Mouse (Mus musculus) gastrocnemius, postnatal 25 days (tissue): ENCODE measurements around the gene Grk3. TPM values are rescaled to one million over a fixed set of nuclear protein-coding genes. Genes with fewer than 3 reads are reported as not detected.
A peak's percentile ranks its signal among the peaks of the same experiment; 100 is the strongest.

ENCODE experiments used
- DNase-seq: peaks from one replicate; pipeline ENCODE4 v3.0.0; 2022
- total RNA-seq, 2 experiments: library from RNA; stranded (reverse); gene quantifications; 1 replicate in 1 of 2; 2 replicates in 1 of 2; pipeline ENCODE4 v1.2.3; 2021

Grk3 gene
- total RNA-seq, 2 experiments from 2014 or later = 3.6 to 4.5 TPM

DNA sequence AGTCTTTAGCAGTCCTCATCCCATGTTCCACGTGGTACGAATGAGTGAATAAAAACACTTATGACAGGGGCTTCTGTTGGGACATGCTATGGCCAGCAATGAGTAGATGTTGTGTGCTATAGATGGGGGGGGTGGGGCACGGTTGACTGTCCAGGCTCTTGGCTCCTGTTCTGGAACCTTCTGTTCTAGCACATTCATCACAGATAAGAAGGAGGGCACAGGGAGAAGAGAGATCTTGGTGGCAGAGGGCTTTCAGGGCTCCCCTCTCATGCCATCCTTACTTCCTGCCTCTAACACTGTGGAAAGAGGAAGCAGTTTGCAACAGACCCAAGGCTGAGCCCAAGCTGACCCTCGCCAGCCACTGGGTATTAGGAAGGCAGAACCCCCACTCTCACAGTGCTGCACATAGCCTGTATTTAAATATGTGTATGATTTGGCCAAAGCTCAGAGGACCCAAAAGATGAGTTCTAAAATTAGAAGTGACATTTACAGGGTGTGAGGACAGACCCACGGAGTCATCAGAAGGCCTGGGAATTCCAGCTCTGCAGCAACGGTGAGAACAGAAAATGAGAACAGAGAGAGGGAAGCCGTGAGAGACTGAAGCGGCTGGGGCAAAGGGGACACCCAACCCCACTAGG, 6.3 kb downstream of the Grk3 start:
- DNase-seq = no peak

DNA sequence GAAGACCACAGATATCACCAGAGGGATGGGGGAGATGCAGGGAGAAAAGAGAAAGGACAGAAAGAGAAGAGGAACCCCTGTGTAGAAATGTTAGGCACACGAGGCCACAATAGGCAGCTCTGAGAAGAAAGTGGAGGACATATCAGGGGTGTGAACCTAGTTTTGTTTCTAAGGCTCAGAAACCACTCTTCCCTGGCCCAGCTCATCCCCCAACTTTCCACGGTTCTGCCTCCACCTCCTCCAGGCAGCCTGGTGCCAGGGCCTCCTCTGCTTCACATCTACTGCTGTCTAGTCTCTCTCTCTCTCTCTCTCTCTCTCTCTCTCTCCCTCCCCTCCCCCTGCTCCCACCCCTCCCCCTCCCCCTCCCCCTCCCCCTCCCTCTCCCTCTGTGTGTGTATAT, 7.1 kb downstream of the Grk3 start:
- DNase-seq = no peak

DNA sequence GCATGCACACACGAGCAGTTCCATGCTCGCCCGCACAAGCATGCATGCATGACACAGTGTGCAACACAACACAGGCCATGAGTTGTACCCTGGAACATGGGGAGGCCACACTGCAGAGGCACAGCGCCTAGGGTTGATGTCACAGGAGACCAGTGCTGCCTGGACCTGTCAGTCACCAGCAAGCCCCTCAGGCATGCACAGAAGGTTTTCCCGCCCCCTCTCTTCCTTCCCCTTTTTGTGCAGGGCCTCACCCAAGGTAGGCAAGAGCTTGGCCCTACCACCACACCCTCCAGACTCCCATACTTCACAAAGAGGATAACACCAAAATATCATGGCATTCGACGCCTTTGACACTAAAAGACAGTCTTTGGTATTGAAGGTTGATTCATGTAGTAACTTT, 8.6 kb downstream of the Grk3 start:
- DNase-seq = no peak

DNA sequence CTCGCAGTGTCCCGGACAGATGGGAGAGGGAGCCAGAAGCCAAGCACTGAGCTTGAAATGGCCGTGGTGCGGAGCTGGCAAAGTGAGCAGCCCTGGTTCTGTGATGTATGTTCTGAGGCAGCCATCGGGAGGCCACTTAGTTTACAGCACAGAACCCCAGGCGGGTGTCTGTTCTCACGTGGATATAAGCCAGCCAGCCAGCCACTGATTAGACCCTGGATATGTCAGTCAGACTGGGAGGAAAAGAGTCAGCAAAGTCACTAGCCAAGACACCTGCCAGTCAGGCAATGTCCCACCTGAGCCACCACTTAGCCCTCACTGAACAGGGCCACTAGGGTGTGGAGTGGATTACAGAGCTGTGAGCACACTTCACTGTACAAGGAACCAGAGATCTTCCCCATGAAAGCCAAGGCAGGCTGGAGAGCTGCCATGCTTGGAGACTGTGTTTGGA, 9.6 kb downstream of the Grk3 start:
- no peak for DNase-seq

DNA sequence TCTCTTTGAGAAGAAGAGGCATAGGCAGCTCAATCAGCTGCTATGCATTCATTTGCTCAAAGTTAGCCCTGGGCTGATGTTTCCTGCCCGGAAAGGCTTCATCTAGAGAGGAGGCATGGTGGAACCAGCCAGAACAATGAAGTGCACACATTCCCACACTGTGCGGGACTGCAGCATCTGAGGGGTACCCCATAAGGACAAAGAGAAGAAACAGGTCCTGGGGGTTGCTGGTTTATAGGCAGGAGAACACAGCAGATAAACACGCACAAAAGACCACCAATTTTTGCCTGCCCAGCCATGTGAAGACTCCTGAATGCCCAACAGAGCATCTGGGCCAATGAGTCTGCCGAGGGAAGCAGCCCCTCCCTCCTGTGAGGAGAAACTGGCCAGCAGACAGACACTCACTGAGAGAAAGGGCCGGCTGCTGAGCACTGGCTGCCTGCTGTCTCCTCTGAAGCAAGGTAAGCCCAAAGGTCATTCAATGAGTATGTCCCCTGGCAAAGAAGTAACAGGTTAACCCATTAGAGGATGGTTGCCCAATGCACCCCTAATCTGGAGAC, 12.7 kb downstream of the Grk3 start:
- no peak for DNase-seq

DNA sequence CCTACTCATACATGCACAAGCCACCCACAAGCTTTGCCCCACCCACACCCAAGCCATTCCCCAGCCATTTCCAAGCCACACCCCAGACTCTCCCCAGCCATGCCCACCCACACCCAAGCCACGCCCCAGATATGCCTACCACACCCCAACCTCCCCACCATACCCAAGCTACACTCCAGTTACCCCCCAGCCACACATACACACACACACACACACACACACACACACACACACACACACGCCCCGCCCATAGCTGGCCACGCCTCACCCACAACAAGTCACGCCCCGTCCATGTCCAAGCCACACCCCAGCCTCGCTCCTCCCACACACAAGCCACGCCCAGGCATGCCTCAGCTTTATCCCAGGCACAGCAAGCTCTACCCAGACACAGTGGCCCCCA, 16.4 kb downstream of the Grk3 start:
- DNase-seq = no peak

DNA sequence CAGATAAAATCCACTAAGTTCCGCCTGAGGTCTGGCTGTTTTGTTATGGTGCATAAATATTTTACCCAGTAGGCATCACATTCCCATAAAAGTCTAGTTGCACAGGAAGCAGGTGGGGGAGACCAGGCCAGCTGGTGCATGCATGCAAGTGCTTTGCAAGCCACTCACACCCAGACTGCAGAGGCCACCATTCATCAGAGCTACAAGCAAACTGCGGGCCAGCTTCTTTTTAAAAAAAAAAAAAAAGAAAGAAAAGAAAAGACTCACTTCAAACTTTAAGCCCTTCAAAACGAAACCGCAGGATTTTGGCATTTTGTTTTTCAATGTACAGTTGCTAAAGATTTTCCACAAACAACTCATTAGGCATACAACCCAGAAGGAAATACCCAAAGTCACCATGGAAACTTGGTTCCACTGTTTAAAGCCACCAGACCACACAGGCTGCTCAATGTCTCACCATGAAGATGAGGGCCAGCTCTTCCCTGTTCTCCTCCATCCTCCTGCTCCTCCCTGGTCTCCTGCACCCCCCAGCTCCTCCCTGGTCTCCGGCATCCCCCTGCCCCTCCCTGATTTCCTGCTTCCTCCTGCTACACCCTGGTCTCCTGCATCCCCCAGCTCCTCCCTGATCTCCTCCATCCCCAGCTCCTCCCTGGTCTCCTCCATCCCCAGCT, 17.9 kb downstream of the Grk3 start:
- no peak for DNase-seq

DNA sequence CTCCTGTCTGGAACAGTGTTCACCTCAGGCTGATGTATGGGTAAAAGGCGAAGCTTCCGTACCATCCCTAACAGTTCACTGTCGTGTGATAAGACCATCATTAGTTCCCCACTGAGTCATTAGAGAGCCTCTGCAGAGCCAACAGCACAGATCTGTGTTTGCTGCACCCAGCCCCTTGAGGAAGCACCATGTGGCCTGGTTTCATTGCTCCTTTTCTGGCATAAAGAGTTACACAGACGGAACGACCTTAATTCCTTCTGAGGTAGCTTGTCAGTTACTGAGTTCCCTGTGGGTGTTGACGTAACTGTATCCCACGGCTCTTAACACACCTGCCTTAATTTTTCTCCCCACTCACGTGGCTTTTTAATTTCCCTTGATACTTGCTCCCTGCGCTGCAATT, 24.3 kb downstream of the Grk3 start:
- no peak for DNase-seq

DNA sequence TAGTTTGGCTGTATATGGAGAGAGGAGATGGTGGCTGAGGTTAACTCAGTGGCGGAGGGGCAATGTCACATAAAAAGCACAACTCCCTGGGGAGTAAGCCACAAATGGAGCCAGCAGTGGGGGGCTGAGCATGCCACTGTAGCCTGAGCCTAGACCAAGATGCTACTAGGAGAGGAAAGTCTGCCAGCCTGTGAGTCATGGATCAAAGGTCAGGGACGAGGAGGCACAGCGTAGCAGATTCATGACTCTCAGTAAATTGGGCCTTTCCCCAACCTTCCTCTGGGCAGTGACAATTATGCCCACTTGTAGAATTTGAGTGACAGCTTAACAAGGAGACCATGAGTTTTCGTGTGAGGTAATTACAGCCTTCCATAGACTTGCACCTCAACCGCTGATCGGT, 33.7 kb downstream of the Grk3 start:
- no peak for DNase-seq

DNA sequence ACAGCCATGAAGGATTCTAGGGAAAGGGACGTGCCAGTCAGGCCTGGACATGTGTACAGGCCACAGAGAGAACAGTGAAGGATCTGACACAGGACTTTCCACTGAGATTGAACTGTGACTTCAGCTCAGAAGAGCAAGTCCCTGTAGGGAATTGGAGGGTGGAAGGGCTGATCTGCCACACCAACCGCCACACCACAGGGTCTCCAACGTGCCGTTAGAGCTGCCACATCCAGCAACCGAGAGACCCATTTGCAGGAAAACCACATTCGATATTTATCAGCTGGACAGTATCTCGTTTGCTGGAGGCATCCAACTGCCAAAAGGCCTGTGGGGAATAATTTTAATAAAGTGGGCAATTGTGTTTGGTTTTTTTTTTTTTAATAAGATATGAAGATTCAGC, 35.9 kb downstream of the Grk3 start:
- no peak for DNase-seq

DNA sequence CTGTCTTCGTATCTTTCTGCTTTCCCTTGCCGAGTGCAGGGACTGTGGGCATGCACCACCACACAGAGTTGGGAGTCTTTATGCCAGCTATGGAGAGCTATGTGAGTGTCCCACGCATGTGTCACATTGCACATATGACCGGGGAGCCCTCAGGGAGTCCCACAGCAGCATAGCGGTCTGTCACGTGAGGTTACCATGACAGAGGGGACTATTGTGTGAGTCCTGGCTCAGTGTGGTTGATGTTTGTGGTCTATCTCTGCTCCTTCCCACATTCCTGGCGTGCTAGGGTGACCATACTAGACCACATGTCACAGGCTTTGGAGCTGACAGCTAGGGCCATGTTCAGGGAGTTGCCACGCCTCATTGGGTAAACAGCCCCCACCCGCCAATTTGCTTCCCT, 36.4 kb downstream of the Grk3 start:
- no peak for DNase-seq

DNA sequence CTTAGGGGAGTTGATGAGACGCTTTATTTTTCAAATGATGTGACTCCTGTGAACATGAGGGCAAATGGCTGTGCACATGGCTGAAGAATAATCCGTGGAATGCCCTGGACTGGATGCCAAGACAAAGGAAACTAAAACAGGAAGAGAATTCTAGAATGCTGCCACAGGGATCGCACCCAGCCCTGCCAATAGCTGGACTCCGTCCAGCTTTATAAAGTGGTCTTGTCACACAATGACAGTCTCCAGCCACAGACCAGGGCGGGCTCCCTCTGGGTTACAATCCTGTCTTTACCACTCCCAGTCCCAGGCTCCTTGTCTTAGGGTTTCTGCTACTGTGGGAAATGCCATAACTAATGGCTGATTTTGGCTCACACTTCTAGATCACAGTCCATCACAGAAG, 38.5 kb downstream of the Grk3 start:
- DNase-seq = no peak

DNA sequence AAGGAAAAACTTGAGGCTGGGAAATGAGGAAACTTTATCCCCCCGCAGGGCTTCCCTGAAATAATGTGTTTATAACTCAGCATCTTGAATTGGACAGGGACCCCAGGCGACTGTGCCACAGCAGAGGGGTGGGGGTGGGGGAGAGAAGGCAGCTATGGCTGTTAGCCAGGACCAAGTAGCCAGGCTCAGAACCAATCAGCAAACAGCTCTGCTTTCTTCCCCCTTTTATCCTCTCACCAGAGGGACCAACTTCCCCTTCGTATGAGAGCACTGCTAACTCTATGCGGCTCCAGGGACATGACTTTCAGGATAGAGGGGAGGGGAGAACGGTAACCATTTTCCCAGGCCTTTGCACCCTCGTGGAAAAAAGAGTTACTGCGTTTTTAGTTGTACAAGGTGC, 42.0 kb downstream of the Grk3 start:
- DNase-seq = no peak

DNA sequence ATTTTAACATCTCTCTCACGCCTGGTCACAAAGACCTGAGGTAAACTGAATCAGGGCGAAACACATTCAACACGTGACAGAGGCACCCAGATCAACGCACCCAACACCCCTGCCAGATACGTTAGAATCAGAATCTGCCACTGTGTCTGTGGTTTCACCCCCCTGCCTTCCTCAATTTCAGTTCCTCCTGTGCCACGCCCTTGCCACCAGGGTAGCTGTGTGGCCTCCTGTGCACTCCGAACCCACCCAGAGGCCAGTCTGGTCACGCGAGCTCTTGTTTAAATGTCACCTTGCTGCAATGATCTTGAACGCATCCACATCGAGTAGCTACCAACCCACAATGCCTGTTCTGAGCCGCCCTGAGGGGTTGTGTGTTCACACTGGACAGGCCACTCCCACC, 43.3 kb downstream of the Grk3 start:
- no peak for DNase-seq

DNA sequence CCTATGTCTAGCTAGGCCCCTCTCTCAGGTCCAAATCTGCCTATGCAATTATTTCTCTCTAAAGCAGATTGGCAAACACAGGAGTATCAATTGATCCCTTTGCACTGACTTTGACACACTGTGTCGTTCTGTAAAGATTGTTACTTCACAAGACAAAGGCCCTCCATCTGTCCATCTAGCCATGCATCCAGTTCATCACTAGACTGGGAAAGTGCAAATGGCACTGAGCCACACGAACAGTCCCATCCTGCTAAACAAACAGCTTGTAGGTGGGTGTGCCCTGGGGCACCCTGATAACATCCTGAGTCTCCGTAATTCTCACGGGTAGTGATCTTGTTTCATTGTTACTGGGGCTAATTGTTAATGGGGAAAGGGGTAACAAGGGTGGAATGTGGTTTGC, 52.1 kb downstream of the Grk3 start:
- no peak for DNase-seq

DNA sequence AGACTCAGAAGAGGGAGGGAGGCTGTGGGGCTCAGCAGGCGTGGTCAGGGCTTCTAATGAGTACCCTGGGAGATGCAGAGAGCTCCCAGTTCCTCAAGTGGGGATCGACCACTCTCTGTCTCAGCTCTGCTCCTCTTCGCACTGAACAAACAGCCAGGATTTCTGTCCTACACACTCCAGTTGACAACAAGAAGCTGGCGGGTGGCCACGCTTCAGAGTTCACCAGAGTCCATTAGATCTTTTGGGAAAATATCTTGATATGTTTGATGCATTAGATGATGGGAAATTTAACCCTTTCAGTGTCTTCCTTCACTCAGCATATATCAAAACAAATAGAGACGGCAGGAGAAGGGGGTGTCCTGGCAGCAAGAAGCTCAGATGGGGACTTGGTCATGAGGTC, 53.4 kb downstream of the Grk3 start:
- DNase-seq = no peak

DNA sequence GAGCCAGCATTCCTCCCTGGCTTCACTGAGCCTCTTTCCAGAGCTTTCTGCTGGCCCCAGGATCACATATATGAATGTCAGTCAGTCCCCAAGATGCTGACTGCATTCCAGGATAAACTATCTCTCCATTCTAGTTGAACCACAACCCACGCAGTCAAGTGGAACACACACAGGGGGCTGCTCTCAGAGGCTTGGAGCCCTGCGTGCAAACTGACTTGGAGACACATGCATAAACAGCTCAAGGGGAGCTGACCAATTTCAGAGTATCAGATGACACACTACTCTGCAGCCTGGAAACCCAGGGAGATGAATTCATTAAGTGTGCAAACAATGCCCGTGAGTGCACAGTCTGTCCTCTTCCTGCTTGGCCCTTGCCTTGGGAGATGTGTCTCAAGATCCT, 54.7 kb downstream of the Grk3 start:
- peak; percentile 23 for DNase-seq

DNA sequence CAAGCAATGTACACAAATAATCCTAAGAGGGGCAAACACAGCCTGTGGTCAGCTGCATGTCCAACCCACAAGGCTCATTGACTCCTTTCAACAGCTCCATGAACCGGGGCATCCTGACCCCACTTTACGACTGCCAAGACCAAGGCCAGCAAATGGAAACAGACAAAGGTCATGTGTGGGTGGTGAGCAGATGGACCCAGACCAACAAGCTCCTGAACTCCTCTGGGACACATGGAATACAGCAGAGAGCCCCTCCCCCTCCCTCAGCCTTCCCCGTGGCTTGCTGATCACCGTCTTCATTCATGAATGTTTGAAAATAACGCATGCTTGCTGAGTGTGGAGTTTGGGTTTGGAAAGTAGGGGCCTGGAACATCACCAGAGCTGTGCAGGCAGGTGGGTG, 57.3 kb downstream of the Grk3 start:
- no peak for DNase-seq

DNA sequence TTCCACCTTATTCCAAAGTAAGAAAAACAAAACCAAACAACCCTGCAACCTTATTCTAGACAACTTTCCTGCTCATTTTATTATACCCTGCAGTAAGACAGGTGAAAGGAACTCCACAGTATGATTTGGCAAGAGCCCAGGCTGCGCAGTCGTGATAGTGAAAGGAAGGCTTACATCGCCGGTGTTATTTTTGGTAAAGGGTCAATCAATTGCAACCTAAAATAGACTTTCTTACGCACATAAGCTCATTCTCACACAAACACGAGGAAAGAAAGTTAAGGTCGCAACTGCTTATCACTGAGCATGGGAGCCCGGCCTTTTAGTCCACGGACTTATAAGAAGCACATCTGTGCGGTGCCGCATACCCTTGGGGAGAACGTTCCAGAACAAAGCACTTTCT, 58.8 kb downstream of the Grk3 start:
- DNase-seq = no peak

DNA sequence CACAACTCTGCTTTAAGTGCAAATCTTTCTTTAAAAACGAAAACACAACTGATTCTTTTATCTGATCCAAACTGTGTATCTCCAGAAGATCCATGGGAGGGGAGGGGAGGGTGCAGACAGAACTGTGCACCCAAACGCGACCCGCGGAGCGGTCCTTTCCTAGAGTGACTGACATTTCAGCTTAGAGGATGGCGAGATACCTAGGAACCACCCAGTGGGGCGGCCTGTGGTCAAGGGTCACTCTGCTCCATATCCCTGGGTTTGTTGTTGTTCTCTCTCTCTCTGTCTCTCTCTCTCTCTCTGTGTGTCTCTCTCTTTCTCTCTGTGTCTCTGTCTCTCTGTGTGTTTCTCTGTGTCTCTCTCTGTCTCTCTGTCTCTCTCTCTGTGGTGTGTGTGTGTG, 59.2 kb downstream of the Grk3 start:
- no peak for DNase-seq

DNA sequence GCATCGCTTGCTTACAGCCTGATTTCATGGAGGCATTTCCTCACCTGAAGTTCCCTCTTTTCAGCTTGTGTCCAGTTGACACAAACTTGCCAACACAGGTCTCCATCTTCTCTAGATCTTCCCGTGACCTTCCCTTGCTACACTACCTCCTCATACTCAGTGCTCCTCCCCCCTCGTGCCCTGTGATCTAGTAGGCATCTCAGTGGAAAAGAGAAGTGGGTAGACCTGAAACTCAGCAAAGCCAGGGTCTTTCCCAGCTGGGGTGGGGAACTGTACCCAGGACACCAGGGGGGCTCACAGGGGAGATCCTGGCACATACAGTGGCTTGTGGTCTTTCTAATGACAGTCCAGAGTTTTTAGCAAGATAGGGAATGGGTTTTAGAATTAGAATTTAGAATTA, 64.7 kb downstream of the Grk3 start:
- no peak for DNase-seq

DNA sequence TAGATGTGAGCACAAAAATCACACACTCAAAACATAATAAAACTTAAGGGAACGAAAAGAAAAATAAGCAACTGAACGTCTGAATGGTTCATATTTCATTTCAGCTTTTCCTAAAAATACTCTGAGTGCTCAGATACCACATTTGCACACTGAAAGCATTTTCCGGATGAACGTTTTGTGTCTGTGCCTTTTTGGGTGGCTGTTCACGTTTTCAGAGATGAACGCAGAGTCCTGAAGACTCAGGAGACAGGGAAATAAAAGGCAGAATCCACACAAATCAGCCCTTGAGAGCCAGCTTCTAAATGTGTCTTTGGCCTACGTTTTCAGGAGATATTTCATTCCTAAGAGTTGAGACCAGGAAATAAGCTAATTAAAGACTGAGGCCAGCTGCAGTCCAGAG, 69.7 kb downstream of the Grk3 start:
- no peak for DNase-seq

DNA sequence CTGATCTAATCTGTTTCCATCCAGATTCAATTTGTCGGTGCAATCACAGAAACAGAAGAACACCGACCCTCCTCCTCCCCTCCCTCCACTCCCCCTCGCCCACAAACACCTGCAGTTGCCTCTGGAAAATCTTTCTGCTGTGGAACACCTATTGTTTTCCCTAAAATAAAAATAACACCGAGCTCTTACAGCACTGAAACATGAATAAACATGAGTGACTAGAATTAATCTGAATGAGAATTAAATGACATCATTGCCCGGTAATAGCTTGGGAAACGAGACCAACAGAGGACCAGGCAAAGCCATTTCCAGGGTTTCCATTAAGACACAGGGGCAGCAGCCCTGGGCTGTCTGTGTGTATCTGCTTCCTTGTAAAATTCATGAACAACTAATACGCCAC, 73.3 kb downstream of the Grk3 start:
- no peak for DNase-seq

DNA sequence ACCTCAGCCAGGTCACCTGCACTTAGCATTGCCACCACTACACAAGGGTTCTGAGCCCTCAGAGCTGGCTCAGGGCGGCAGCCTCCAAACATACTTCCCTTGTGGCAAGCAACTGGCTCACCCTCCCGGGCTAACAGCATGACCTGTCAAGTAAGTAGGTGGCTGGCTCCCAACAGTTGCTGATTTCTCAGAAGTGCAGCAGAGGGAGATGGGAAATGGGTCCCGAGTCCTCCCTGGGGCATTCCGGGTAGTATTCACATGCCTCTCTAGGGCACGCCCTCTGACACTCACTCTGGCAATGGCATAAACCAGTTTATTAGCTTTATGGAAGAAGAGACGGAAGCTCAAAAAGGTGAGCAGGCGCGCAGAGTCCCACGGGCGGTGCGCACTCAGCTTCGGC, 74.6 kb downstream of the Grk3 start:
- no peak for DNase-seq
